Mouse (Mus musculus) cerebellum, postnatal 36 days (tissue): ENCODE data around the gene Sfmbt2.
"Not testable (repeated sequence)": the region's sequence is repeated elsewhere in the genome, so short reads cannot be mapped to it uniquely, and the experiment has no call there.

Experiments
- DNase-seq, 2 experiments: peaks; one replicate each; pipeline ENCODE4 v3.0.0; 2021 to 2022; ENCODE audit warnings: mixed read lengths in 2 of 2

Gene Sfmbt2

GRCm38 (mm10) chr2:10370176-10370575 is at the start of gene Sfmbt2:
Gene Sfmbt2 (plus strand): TSS chr2:10370510.
- DNase-seq: no peak

GRCm38 (mm10) chr2:10321093-10321492 is 49.2 kb upstream of the Sfmbt2 start:
- DNase-seq: no peak

GRCm38 (mm10) chr2:10323173-10323572 is 47.1 kb upstream of the Sfmbt2 start:
- DNase-seq: no peak

- DNase-seq: no peak
Observed at GRCm38 (mm10) chr2:10324980-10325379, 45.3 kb upstream of the Sfmbt2 start.

DNA sequence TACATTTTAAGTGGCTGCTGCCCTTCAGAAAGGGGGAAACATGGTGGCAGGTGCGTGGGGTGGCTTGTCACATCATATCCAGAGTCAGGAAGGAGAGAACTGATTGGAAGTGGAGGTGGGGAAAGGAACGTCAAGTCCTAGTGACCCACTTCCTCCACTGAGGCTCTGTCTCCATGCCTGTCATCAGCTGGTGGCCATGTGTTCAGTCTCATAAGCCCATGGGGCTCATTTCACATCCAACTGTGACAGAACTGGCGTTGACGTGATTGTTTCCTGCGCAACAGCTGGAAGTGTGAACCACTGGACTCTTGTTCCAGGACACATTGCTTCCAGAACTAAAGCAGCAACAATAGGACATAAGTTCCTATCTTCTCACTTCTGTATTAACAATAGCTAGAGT is 40.1 kb upstream of the Sfmbt2 start:
- DNase-seq: no peak

DNA sequence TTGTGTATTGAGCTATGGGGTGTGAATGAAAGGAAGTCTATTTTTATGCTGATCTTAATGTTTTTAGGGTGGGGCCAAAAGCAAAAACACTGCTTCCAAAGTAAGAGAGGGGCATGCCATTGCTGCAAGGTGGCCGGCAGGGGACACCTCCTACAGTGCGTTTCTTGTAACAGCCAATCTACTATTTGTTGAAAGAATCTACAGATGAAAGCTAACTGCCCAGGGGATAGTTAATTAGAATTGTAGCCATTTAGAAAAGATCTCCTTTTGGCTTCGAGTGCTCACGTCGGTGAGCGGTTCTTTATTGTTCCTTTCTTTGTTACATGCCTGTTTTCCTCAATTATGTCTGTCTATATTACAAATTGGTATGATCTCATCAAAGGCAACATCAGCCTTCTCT is 36.0 kb upstream of the Sfmbt2 start:
- DNase-seq: no peak

GRCm38 (mm10) chr2:10335037-10335608 is 35.2 kb upstream of the Sfmbt2 start:
- DNase-seq: no peak

DNA sequence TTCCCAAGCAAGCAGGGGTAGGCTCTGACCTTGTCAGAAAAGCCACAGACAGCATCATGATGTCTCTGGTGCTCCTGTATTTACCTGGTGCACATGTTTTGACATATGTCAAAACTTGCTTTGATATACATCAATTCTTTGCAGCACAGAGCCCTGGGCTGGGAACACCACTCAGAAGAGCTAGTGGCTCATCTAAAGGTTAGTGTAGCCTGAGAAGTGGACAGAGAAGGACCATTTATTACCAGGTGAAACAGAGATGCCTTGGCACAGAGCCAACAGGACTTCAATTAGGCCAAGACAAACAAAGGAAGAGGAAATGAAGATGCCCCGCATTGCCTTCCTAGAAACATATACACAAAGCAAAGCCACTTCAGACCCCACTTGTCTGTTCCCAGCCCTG is 30.3 kb upstream of the Sfmbt2 start:
- no peak for DNase-seq

DNA sequence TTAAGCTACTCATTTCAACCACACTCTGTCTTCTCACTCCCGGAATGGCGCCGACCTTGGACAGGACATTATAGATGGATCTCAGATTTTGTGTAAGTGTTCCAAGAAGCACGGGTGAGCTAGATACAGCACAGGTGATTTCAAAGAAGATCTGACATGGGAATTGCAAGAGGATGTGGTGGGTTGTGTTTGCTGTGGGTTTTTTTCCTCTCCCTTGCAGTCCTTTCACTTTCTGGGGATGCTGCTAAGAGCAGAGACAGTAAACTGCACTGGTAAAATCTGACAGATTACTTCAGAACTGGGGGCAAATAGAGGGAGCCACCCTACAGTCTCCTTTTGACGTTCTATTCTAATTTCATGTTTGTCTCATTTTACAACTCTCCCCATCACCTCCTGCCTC is 26.8 kb upstream of the Sfmbt2 start:
- DNase-seq: no peak

GRCm38 (mm10) chr2:10344073-10344472 is 26.2 kb upstream of the Sfmbt2 start:
- DNase-seq: not testable (repeated sequence)

DNA sequence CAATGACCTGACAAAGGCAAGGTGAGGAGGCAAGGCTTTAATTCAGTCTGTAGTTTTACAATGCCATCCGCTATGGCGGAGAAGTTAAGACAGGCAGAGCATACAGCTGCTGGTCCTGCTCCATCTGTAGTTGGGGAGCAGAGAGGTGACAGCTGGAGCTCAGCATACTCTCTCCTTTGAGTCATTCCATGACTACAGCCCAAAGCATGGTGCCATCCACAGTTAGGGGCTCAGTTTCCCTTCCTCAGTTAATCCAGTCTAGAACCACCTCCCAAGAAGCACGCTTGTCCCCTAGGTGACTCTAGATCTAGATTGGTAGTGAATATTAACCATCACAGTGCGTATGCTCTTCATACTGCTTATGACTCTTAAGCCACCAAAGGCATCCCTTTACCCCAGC is 23.1 kb upstream of the Sfmbt2 start:
- no peak for DNase-seq

DNA sequence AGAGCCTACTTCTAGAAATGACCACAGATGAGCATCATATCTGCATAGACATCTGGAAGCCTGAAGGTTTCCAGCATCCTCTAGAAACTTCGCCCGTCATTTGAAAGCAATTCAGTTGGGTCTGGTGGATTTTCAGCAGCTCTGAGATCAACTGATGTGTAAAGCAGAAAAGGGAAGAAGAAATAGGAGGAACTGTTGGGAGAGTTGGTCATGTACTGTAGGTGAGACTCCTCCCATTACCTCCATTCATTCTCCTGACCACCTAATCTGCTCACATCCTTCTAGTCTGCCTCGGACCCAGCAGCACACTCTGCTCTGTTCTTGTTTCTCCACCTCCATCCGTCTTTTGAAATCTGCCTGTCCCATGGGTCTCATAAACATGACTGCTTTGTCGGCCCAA is 22.3 kb upstream of the Sfmbt2 start:
- DNase-seq: no peak

DNA sequence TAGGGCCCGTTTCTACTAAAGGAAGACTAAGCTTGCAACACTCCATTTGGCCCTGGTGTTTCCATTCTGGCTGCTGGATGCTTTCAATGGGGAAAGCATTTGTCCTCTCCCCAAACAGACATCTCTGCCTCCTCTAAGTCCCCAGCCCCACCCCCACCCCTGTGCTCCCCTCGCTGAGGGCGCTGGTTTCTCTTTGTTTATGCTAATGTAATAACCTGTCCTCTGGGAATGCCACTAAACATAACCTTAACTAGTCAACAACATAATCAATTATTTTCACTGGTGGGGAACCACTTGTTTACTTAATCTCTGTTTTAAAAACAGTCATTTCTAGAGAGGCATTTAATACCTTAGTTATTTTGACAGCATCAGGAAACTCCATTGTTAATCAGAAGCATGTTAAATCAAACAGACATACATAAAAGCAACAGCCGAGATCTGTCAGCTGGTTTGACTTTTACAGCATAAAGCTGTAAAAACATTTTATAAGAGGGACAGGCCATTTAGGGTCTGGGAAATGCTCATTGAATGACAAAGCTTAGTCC is 20.0 kb upstream of the Sfmbt2 start:
- no peak for DNase-seq

DNA sequence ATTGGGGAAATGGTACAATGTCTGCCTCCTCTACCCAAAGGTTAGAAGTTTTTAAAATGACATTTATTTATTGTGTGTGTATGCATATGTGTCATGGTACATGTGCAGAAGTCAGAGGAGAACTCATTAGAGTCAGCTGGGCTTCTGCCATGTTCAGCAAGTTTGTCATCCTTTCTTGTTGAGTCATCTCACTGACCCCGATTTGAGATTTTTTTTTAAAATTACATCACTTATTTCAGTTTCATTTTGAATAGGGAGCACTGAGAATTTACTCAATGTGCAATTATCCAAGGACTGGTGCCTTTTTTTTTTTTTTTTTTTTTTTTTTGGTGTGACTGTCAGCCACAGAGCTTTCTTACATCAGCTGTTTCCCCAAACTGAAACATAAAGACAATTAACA is 19.2 kb upstream of the Sfmbt2 start:
- no peak for DNase-seq

DNA sequence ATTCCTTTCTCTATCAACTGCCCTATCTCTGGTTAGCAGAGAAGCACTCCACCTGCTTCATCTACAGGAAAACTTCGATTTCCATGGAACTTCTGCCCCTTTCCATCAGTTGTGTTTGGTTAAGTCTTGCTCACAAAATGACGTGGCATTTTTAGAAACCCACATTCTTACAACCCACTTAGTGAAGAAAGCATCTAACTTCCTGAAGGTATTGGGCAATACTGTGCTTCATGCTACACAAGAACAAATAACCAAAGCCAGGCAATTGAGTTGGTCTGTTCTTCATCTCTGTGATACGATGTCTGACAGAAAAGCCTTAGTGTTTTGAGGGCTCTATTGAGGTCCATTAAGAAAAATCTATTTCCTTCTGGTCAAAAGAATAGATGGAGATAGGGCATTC is 17.4 kb upstream of the Sfmbt2 start:
- DNase-seq: no peak

DNA sequence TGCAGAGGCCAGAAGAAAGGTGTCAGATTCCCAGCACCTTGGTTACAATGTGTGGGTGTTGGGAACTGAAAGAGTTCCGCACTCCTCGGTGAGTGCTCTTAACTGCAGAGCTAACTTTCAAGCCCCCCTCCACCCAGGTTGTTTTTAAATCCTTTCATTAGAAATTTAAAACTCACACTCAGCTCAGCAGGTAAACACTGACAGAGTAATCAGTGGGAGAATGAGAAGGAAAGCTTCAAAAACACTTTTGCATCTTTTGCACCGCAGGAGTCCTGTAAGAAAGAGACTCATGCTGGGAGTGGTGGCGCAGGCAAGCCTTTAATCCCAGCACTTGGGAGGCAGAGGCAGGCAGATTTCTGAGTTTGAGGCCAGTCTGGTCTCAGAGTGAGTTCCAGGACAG is 16.4 kb upstream of the Sfmbt2 start:
- DNase-seq: no peak

- DNase-seq: no peak
Observed at GRCm38 (mm10) chr2:10359861-10360260, 10.4 kb upstream of the Sfmbt2 start.

GRCm38 (mm10) chr2:10365081-10365480 is 5.2 kb upstream of the Sfmbt2 start:
- DNase-seq: no peak

- no peak for DNase-seq
Observed at GRCm38 (mm10) chr2:10366284-10366683, 4.0 kb upstream of the Sfmbt2 start.

DNA sequence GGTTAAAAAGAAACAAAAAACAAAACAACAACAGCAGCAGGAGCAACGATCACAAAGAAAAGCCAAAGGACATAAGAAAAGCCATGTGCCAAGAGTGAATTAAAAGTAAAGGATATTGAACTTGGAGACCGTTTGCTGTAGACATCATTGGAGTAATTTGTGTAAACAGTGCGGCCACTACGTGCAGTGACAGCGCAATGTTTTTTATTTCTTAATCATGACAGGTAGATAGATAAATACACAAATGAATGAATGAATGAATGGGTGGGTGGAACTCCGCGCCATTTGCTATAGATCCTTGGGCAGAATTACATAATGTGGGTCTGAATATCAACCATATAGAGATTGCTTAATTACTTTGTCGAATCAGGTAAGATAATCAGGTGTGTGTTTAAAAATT is 634 bp upstream of the Sfmbt2 start:
- no peak for DNase-seq

DNA sequence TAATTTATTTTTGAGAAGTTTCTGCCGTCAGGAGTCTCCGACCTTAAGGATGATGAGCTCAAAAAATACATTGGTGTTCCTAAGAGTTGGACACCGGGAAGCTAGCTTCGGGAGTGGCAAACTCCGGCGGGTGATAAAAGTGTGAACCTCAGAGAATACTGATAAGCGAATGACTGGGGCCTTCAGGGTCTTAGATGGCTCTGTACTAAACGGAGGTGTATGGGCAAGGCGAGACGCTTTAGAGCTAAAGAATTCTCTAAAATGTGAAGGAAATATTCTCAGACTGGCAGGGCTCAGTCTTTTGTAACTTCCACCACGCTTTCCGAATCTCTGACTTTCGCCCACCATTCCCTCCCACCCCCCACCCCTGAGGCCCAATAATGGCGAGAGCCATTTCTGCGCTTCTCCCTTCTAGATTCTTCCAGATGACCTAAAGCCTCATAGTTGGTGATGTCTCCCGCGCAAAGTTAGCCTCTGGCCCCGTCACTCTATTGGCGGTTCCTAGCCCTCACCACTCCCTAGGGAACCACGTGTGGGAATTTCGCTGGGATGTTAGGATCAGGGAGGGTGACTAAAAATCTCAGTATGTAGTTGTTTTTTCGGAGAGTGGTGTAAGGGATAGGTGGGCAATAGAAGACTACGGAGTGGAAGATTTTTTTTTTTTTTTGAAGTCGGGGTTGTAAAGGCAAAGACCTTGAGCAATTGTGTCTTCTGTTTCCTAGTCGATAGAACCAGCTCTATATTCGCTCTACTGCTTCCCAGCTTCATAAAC is 563 bp downstream of the Sfmbt2 start:
- no peak for DNase-seq

DNA sequence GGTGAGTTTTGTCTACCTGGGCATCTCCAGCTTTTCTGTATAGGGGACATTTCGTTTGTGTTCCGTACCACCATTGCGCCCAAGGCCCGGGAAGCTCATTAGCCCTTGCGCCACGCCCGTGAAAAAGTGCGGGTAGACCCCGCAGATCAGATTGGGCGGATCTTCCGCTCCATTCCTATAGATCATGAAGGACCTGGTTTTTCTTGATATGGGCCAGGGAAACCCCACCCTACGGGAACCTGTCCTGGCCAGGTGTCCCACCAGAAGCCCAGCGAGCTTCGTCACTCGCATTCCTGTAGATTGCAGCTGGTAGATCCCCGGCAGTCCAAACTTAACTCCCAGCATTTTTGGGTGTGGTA is 1.1 kb downstream of the Sfmbt2 start:
- DNase-seq: no peak

- no peak for DNase-seq
Observed at GRCm38 (mm10) chr2:10371899-10372298, 1.6 kb downstream of the Sfmbt2 start.

GRCm38 (mm10) chr2:10372321-10372723 is 2.0 kb downstream of the Sfmbt2 start:
- DNase-seq: peak; percentile 48 to 58
